Comparison of ENCODE assay signal across 8 mouse cellular contexts in genomic region chr12:102756304-102756703, GRCm38 (mm10). TPM values are rescaled to one million over a fixed set of nuclear protein-coding genes. Genes with fewer than 3 reads are reported as not detected.
A peak's percentile ranks its signal among the peaks of the same experiment; 100 is the strongest.
DNase-seq lines count a peak whose midpoint lies in the region; ATAC-seq lines count a peak whose summit lies in the region.

No protein-coding gene starts in this region.

- peaks cover 19% of the 10 kb centered on the region for H3K4me1 ChIP-seq in hindbrain, embryonic 14.5 days (replicated peaks; ENCODE audit: control insufficient read depth, insufficient read depth, low read length)
- H3K4me1 ChIP-seq in lung, embryonic 15.5 days, result peaks cover 24% of the 10 kb centered on the region

- ATAC-seq in hindbrain, embryonic 14.5 days (ENCODE audit: low FRiP score), result no peak
- ATAC-seq in lung, embryonic 15.5 days (ENCODE audit: borderline replicate concordance, extremely low read depth, low FRiP score, low TSS enrichment), result no peak
- ATAC-seq in monocyte, adult 5-6 weeks (replicated peaks; ENCODE audit: insufficient number of reproducible peaks, low FRiP score, low TSS enrichment, poor library complexity, severe bottlenecking), result no peak

- H3K4me3 ChIP-seq in hindbrain, embryonic 14.5 days (replicated peaks; ENCODE audit: low read length), result peak overlapping the region; percentile 79
- peak overlapping the region; percentile 93 for H3K4me3 ChIP-seq in lung, embryonic 15.5 days

- no peaks in the 10 kb centered on the region for H3K9me3 ChIP-seq in hindbrain, embryonic 14.5 days (ENCODE audit: control insufficient read depth, low read length)
- H3K9me3 ChIP-seq in lung, embryonic 15.5 days, result no peaks in the 10 kb centered on the region

- H3K27ac ChIP-seq in hindbrain, embryonic 14.5 days, result no peak overlapping the region
- no peak overlapping the region for H3K27ac ChIP-seq in lung, embryonic 15.5 days

- H3K27me3 ChIP-seq in hindbrain, embryonic 14.5 days (ENCODE audit: control insufficient read depth, insufficient read depth, low read length), result no peaks in the 10 kb centered on the region
- H3K27me3 ChIP-seq in lung, embryonic 15.5 days, result no peaks in the 10 kb centered on the region

- peaks cover 5% of the 10 kb centered on the region; the same call in 1 of the 2 replicates for H3K36me3 ChIP-seq in hindbrain, embryonic 14.5 days (replicated peaks; ENCODE audit: control insufficient read depth, insufficient read depth)
- H3K36me3 ChIP-seq in lung, embryonic 15.5 days, result no peaks in the 10 kb centered on the region

- DNase-seq in adrenal gland, postnatal 10 days, result peak; percentile 39
- DNase-seq in adrenal gland, adult 18-20 months (ENCODE audit: low spot score in 2 of 2), result no peak
- DNase-seq in 416B (ENCODE audit: low read depth), result peak; percentile 62
- DNase-seq in cerebellum, adult 9-11 months, result peak; percentile 54
- no peak for DNase-seq in hindbrain, embryonic 14.5 days (ENCODE audit: low spot score)
- peak; percentile 67 to 78 for DNase-seq in spleen, postnatal 4 days (ENCODE audit: low spot score in 2 of 2)

- peak overlapping the region; percentile 65 for H3K4me2 ChIP-seq in hindbrain, embryonic 14.5 days (replicated peaks)
- H3K4me2 ChIP-seq in lung, embryonic 15.5 days, result peak overlapping the region; percentile 70

- WGBS in hindbrain, embryonic 14.5 days, result 89% methylated on average over 7 of the region's 7 CpGs
- 58% methylated on average over 7 of the region's 7 CpGs for WGBS in lung, embryonic 15.5 days

- H3K9ac ChIP-seq in hindbrain, embryonic 14.5 days, result peak overlapping the region; percentile 74; the same call in 1 of the 2 replicates
- H3K9ac ChIP-seq in lung, embryonic 15.5 days, result peak overlapping the region; percentile 71; the same call in 1 of the 2 replicates

RNA-seq across cellular contexts. Expression of gene Gm28051, which starts 1.3 kb away (rescaled TPM):
- total RNA-seq in adrenal gland, postnatal 10 days (2021), result not detected
- total RNA-seq in adrenal gland, adult 18-20 months (2021), result not detected
- not detected in 2 replicates for polyA plus RNA-seq in hindbrain, embryonic 14.5 days (2014; fragmentation: Nextera tagmentation; extraction: Ambion mirVana)
- not detected in 2 replicates for polyA plus RNA-seq in lung, embryonic 15.5 days (2015; fragmentation: Nextera tagmentation; extraction: Ambion mirVana)
- not detected in 3 replicates for total RNA-seq in monocyte, adult 5-6 weeks (2017)

RNA-seq across cellular contexts. Expression of gene Gon7, which starts 1.3 kb away (rescaled TPM):
- 10 to 100 TPM; 12.7 to 12.9 TPM for total RNA-seq in adrenal gland, postnatal 10 days (2021)
- total RNA-seq in adrenal gland, adult 18-20 months (2021), result 10 to 100 TPM; 15.8 to 20.9 TPM
- 40.2 and 45.7 TPM in 2 replicates for polyA plus RNA-seq in hindbrain, embryonic 14.5 days (2014; fragmentation: Nextera tagmentation; extraction: Ambion mirVana)
- polyA plus RNA-seq in lung, embryonic 15.5 days (2015; fragmentation: Nextera tagmentation; extraction: Ambion mirVana), result 29.5 and 31.3 TPM in 2 replicates
- 18.9 to 33.7 TPM (median 25.4 TPM) in 3 replicates for total RNA-seq in monocyte, adult 5-6 weeks (2017)

RNA-seq across cellular contexts. Expression of gene Ubr7, which starts 1.5 kb away (rescaled TPM):
- 10 to 100 TPM; 34.1 to 37.0 TPM for total RNA-seq in adrenal gland, postnatal 10 days (2021)
- 10 to 100 TPM; 32.6 to 33.2 TPM for total RNA-seq in adrenal gland, adult 18-20 months (2021)
- 44.8 and 48.6 TPM in 2 replicates for polyA plus RNA-seq in hindbrain, embryonic 14.5 days (2014; fragmentation: Nextera tagmentation; extraction: Ambion mirVana)
- polyA plus RNA-seq in lung, embryonic 15.5 days (2015; fragmentation: Nextera tagmentation; extraction: Ambion mirVana), result 43.1 and 43.3 TPM in 2 replicates
- 26.8 to 31.2 TPM (median 27.0 TPM) in 3 replicates for total RNA-seq in monocyte, adult 5-6 weeks (2017)

RNA-seq across cellular contexts. Expression of gene Gm20604, which starts 2.2 kb away (rescaled TPM):
- total RNA-seq in adrenal gland, postnatal 10 days (2021), result 1 to 10 TPM; 6.5 to 6.6 TPM
- 1 to 10 TPM; 6.2 to 6.3 TPM for total RNA-seq in adrenal gland, adult 18-20 months (2021)
- polyA plus RNA-seq in hindbrain, embryonic 14.5 days (2014; fragmentation: Nextera tagmentation; extraction: Ambion mirVana), result 49.5 and 50.7 TPM in 2 replicates
- polyA plus RNA-seq in lung, embryonic 15.5 days (2015; fragmentation: Nextera tagmentation; extraction: Ambion mirVana), result 22.7 and 23.8 TPM in 2 replicates
- 2.5 to 8.0 TPM (median 2.5 TPM) in 3 replicates for total RNA-seq in monocyte, adult 5-6 weeks (2017)

RNA-seq across cellular contexts. Expression of gene Tmem251, which starts 12.7 kb away (rescaled TPM):
- 1 to 10 TPM; 4.6 to 5.1 TPM for total RNA-seq in adrenal gland, postnatal 10 days (2021)
- 10 to 100 TPM in 1 of 2 experiments, 1 to 10 TPM in 1; 8.0 to 10.5 TPM for total RNA-seq in adrenal gland, adult 18-20 months (2021)
- polyA plus RNA-seq in hindbrain, embryonic 14.5 days (2014; fragmentation: Nextera tagmentation; extraction: Ambion mirVana), result 11.9 and 12.8 TPM in 2 replicates
- 9.5 and 10.1 TPM in 2 replicates for polyA plus RNA-seq in lung, embryonic 15.5 days (2015; fragmentation: Nextera tagmentation; extraction: Ambion mirVana)
- 15.3 to 22.6 TPM (median 18.9 TPM) in 3 replicates for total RNA-seq in monocyte, adult 5-6 weeks (2017)

Comparison
In these comparisons a context has a peak if more than half of its experiments do, and no peak if none do; other contexts are left out.
1. DNase-seq: peak in adrenal gland, postnatal 10 days (single experiment), 416B (single experiment), cerebellum, adult 9-11 months (single experiment) and spleen, postnatal 4 days (2 of 2); none in adrenal gland, adult 18-20 months (0 of 2) and hindbrain, embryonic 14.5 days (single experiment).